Mouse (Mus musculus) thymus, adult 2 months (tissue): ENCODE measurements around the gene Lrrc10b.

Experiments
- CTCF ChIP-seq: fragments of 200-500 bp; IDR thresholded peaks from 2 replicates; pipeline ENCODE4 v1.5.1; 2012; ENCODE audit warnings: mild to moderate bottlenecking, control low read depth, low read length, moderate library complexity, borderline replicate concordance; ENCODE audit not compliant: control insufficient read depth, poor library complexity, insufficient read depth; ENCODE audit errors: extremely low read depth
- POLR2A ChIP-seq: fragments of 200-500 bp; IDR thresholded peaks from 2 replicates; pipeline ENCODE4 v1.6.1; 2012; ENCODE audit warnings: mild to moderate bottlenecking, low read length, control low read depth, moderate library complexity; ENCODE audit not compliant: control insufficient read depth, poor library complexity, insufficient read depth; ENCODE audit errors: extremely low read depth

GRCm38 (mm10) chr19:10415508-10415907 lies 41.8 kb downstream of the Lrrc10b start:
- TF ChIP-seq POLR2A, result no peak
- no peak for TF ChIP-seq CTCF
